Mouse (Mus musculus) lung, postnatal 0 days (tissue): Measurements from ENCODE around the gene Allc.

Experiments
- CTCF ChIP-seq: IDR thresholded peaks from 2 replicates; pipeline ENCODE4 v1.5.1; 2016; ENCODE audit warnings: antibody characterized with exemption, mild to moderate bottlenecking
- EP300 ChIP-seq: IDR thresholded peaks from 2 replicates; pipeline ENCODE4 v1.6.1; 2016; ENCODE audit warnings: antibody characterized with exemption, mild to moderate bottlenecking, control low read depth

- TF ChIP-seq EP300 (no peak), CTCF (no peak)
These were observed 8.1 kb upstream of the Allc start for GRCm38 (mm10) chr12:28590428-28590827.
